Mouse (Mus musculus): ENCODE results near the gene Ppan. TPM values are rescaled to one million over a fixed set of nuclear protein-coding genes. Genes with fewer than 3 reads are reported as not detected.

Gene Ppan
- polyA plus RNA-seq, 1 experiment, result 76.9 TPM

DNA sequence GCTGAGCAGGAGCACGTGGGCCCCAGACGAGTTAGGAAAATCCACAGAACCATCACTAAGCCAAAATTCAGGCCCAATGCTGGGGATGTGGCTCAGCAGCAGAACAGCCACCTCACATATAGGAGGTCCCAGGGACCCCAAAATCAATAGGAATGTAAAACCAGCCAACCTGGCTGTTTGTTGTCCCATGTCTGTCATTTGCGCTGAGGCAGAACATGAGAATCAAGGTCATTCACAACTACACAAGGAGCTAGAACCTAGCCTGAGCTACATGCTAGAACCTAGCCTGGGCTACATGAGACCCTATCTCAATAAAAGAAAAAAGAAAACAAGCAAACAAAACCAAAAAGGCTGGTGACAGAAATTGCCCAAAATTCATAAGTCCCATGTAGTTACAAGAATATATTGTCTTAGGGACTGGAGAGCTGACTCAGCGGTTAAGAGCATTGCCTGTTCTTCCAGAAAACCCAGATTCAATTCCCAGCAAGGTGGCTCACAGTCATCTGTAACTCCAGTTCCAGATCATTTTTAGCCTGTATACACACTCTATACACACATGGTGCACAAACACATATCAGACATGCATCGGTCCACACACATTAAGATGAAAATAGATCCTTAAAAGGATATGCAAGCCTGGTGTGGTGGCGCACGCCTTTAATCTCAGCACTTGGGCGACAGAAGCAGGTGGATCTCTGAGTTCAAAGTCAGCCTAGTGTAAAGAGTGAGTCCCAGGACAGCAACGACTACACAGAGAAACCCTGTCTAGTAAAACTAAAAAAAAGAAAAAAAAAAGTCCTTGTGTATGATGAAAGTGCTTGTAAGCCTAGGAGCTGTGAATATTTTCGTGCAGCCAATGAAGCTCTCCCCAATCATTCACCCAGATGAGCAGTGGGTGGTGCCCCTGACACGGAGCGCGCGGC is 10.6 kb upstream of the Ppan start:
- H3K27ac ChIP-seq (ENCODE audit: insufficient read depth, low read length), result 0 out of 2 replicates have a peak overlapping the region, but pooled peaks have one; percentile 12
- no peaks in the 10 kb centered on the region for H3K27me3 ChIP-seq (ENCODE audit: control insufficient read depth, insufficient read depth, low read length, poor library complexity, severe bottlenecking)
- H3K9ac ChIP-seq (ENCODE audit: low read depth, poor library complexity, severe bottlenecking), result peak overlapping the region; percentile 14
- peak overlapping the region; percentile 49 for H3K4me3 ChIP-seq (ENCODE audit: low read depth, low read length)
- H3K4me1 ChIP-seq (ENCODE audit: control insufficient read depth, insufficient read depth, low read length), result no peaks in the 10 kb centered on the region
- peaks cover 2% of the 10 kb centered on the region for H3K9me3 ChIP-seq (replicated peaks; ENCODE audit: control insufficient read depth, insufficient read depth, low read length, poor library complexity, severe bottlenecking)
- TF ChIP-seq POLR2A (IDR thresholded peaks at IDR 0.05; ENCODE audit: insufficient read depth, low read length) (peak; percentile 81), EP300 (IDR thresholded peaks at IDR 0.05; ENCODE audit: insufficient read depth, low read depth, low read length) (no peak)
- no peaks in the 10 kb centered on the region for H3K36me3 ChIP-seq (ENCODE audit: control insufficient read depth, insufficient read depth, low read length, poor library complexity, severe bottlenecking)

GRCm38 (mm10) chr9:20878041-20878709 is 9.8 kb upstream of the Ppan start:
- Histone ChIP-seq H3K4me3 (ENCODE audit: low read depth, low read length) (peak overlapping the region; percentile 67), H3K27ac (ENCODE audit: insufficient read depth, low read length) (peak overlapping the region; percentile 52), H3K9ac (ENCODE audit: low read depth, poor library complexity, severe bottlenecking) (peak overlapping the region; percentile 44), H3K9me3 (replicated peaks; ENCODE audit: control insufficient read depth, insufficient read depth, low read length, poor library complexity, severe bottlenecking) (peaks cover 2% of the 10 kb centered on the region), H3K36me3 (ENCODE audit: control insufficient read depth, insufficient read depth, low read length, poor library complexity, severe bottlenecking) (no peaks in the 10 kb centered on the region), H3K4me1 (ENCODE audit: control insufficient read depth, insufficient read depth, low read length) (no peaks in the 10 kb centered on the region), H3K27me3 (ENCODE audit: control insufficient read depth, insufficient read depth, low read length, poor library complexity, severe bottlenecking) (no peaks in the 10 kb centered on the region)
- TF ChIP-seq CTCF (IDR thresholded peaks at IDR 0.05; ENCODE audit: low read depth, low read length) (peak; percentile 71), POLR2A (IDR thresholded peaks at IDR 0.05; ENCODE audit: insufficient read depth, low read length) (peak; percentile 88), EP300 (IDR thresholded peaks at IDR 0.05; ENCODE audit: insufficient read depth, low read depth, low read length) (peak; percentile 38; the same call in 1 of the 2 replicates)

DNA sequence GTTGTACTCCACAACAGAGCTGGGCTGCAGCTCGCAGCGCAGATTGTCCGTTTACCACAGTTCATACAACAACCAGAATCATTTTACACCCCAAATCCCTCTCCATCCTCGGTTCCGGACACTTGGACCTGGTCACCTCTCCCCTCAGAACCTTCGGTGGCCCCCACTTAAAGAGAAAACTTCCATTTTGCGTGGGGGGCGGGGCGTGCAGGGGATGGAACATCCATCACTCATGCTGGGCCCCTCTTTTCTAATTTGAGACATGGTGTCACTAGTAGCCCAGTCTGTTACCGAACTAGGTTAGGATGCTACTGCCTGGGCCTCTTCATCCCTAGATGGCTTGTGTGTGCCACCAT is 9.3 kb upstream of the Ppan start:
- Histone ChIP-seq H3K9ac (ENCODE audit: low read depth, poor library complexity, severe bottlenecking) (peak overlapping the region; percentile 44), H3K4me1 (ENCODE audit: control insufficient read depth, insufficient read depth, low read length) (no peaks in the 10 kb centered on the region), H3K27ac (ENCODE audit: insufficient read depth, low read length) (peak overlapping the region; percentile 52), H3K27me3 (ENCODE audit: control insufficient read depth, insufficient read depth, low read length, poor library complexity, severe bottlenecking) (no peaks in the 10 kb centered on the region), H3K36me3 (ENCODE audit: control insufficient read depth, insufficient read depth, low read length, poor library complexity, severe bottlenecking) (no peaks in the 10 kb centered on the region), H3K4me3 (ENCODE audit: low read depth, low read length) (peak overlapping the region; percentile 67), H3K9me3 (replicated peaks; ENCODE audit: control insufficient read depth, insufficient read depth, low read length, poor library complexity, severe bottlenecking) (peaks cover 2% of the 10 kb centered on the region)
- TF ChIP-seq POLR2A (IDR thresholded peaks at IDR 0.05; ENCODE audit: insufficient read depth, low read length), result no peak
- TF ChIP-seq CTCF (IDR thresholded peaks at IDR 0.05; ENCODE audit: low read depth, low read length), result no peak
- no peak for TF ChIP-seq EP300 (IDR thresholded peaks at IDR 0.05; ENCODE audit: insufficient read depth, low read depth, low read length)

GRCm38 (mm10) chr9:20879097-20879792 is 8.7 kb upstream of the Ppan start, which contains the start of gene Angptl6:
TSS of gene Angptl6 (minus strand) at chr9:20879727.
- H3K27me3 ChIP-seq (ENCODE audit: control insufficient read depth, insufficient read depth, low read length, poor library complexity, severe bottlenecking), result no peaks in the 10 kb centered on the region
- H3K9ac ChIP-seq (ENCODE audit: low read depth, poor library complexity, severe bottlenecking), result peak within 1 kb of the TSS; percentile 44
- H3K4me3 ChIP-seq (ENCODE audit: low read depth, low read length), result peak within 1 kb of the TSS; percentile 67
- H3K4me1 ChIP-seq (ENCODE audit: control insufficient read depth, insufficient read depth, low read length), result no peaks in the 10 kb centered on the region
- peaks cover 4% of the 10 kb centered on the region for H3K9me3 ChIP-seq (replicated peaks; ENCODE audit: control insufficient read depth, insufficient read depth, low read length, poor library complexity, severe bottlenecking)
- TF ChIP-seq CTCF (IDR thresholded peaks at IDR 0.05; ENCODE audit: low read depth, low read length) (no peak), EP300 (IDR thresholded peaks at IDR 0.05; ENCODE audit: insufficient read depth, low read depth, low read length) (no peak), POLR2A (IDR thresholded peaks at IDR 0.05; ENCODE audit: insufficient read depth, low read length) (no peak)
- H3K36me3 ChIP-seq (ENCODE audit: control insufficient read depth, insufficient read depth, low read length, poor library complexity, severe bottlenecking), result no peaks in the 10 kb centered on the region
- H3K27ac ChIP-seq (ENCODE audit: insufficient read depth, low read length), result peak within 1 kb of the TSS; percentile 52

DNA sequence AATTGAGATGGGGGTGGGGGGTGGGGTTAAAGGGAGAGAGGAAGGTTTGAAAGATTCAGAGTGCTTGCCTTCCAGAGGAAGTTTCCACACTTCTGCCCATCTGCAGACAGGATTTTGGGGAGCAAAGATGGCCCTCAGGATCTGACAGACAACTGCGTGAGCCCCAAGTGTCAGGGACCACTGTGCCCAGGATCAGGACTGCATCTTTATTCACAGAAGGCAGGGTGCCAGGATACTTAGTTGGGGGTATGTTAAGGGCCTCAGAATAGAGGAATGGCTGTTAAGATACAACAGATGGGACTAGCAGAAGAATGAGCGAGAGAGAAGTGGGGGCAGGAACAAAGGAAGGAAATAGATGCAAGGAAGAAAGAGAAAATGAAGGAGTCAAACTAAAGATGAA is 1.4 kb upstream of the Ppan start:
- H3K36me3 ChIP-seq (ENCODE audit: control insufficient read depth, insufficient read depth, low read length, poor library complexity, severe bottlenecking), result peaks cover 24% of the 10 kb centered on the region
- H3K27ac ChIP-seq (ENCODE audit: insufficient read depth, low read length), result no peak overlapping the region
- TF ChIP-seq EP300 (IDR thresholded peaks at IDR 0.05; ENCODE audit: insufficient read depth, low read depth, low read length) (no peak), POLR2A (IDR thresholded peaks at IDR 0.05; ENCODE audit: insufficient read depth, low read length) (no peak), CTCF (IDR thresholded peaks at IDR 0.05; ENCODE audit: low read depth, low read length) (no peak)
- peaks cover 3% of the 10 kb centered on the region for H3K4me1 ChIP-seq (ENCODE audit: control insufficient read depth, insufficient read depth, low read length)
- 0 out of 2 replicates have a peak, but pooled peaks cover 7% of the 10 kb centered on the region for H3K9me3 ChIP-seq (replicated peaks; ENCODE audit: control insufficient read depth, insufficient read depth, low read length, poor library complexity, severe bottlenecking)
- no peak overlapping the region; the same call in 1 of the 2 replicates for H3K9ac ChIP-seq (ENCODE audit: low read depth, poor library complexity, severe bottlenecking)
- H3K4me3 ChIP-seq (ENCODE audit: low read depth, low read length), result no peak overlapping the region
- H3K27me3 ChIP-seq (ENCODE audit: control insufficient read depth, insufficient read depth, low read length, poor library complexity, severe bottlenecking), result no peaks in the 10 kb centered on the region

Measured in ES-Bruce4 (cell line).